Mouse (Mus musculus): ENCODE measurements around the gene Unc80.

DNA sequence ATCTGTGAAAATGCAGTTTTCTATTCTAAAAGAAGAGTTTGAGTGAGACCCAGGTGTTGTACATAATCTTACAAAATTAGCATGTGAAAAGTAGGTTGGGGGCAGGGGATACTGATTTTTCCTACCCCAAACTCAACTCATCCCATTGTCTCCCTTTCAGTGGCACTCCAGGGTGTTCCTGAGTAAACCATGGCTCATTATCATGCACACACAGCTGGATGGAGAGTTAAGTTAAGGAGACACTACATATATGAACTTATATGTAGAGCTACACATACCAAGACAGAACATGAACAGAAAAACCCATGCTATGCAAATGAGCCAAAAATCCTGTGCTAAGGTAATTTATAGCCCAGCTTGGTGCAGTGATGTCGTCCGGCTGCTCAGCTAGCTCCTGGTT, 25.2 kb upstream of the Unc80 start:
- TF ChIP-seq EP300 (IDR thresholded peaks at IDR 0.05; ENCODE audit: low read depth) (no peak), CTCF (IDR thresholded peaks at IDR 0.05; ENCODE audit: low read depth) (no peak)

Data from liver, postnatal 0 days (tissue).